Mouse (Mus musculus) CH12.LX (cell line): ENCODE results near the gene Gm45194. TPM values are rescaled to one million over a fixed set of nuclear protein-coding genes. Genes with fewer than 3 reads are reported as not detected.
A peak's percentile ranks its signal among the peaks of the same experiment; 100 is the strongest.

Source experiments
- DNase-seq: peaks from one replicate; pipeline ENCODE4 v3.0.0-alpha.2; 2013; ENCODE audit errors: extremely low read depth
- H3K27ac ChIP-seq: 2 replicates; pipeline ENCODE4 v1.5.1; 2012; ENCODE audit warnings: low read depth, mild to moderate bottlenecking, control low read depth, moderate library complexity; ENCODE audit not compliant: insufficient read depth
- H3K27me3 ChIP-seq: replicated peaks from 2 replicates; pipeline ENCODE3; 2012; ENCODE audit warnings: inconsistent platforms
- H3K36me3 ChIP-seq, 2 experiments: replicated peaks in 1 of 2; 2 replicates each; pipeline versions ENCODE3 to v1.6.1; 2012; ENCODE audit warnings: inconsistent platforms in 1 of 2, low read length in 1 of 2, mild to moderate bottlenecking in 1 of 2, mixed read lengths in 1 of 2, moderate library complexity in 1 of 2; ENCODE audit not compliant: control insufficient read depth in 1 of 2, insufficient read depth in 1 of 2
- H3K4me1 ChIP-seq, 2 experiments: 2 replicates each; pipeline ENCODE4 v1.6.1; 2012; ENCODE audit warnings: inconsistent platforms in 1 of 2, moderate library complexity in 1 of 2; ENCODE audit not compliant: insufficient read depth in 2 of 2, control insufficient read depth in 1 of 2
- H3K4me2 ChIP-seq: 2 replicates; pipeline ENCODE4 v1.6.1; 2012; ENCODE audit warnings: low read depth, mild to moderate bottlenecking, control low read depth; ENCODE audit not compliant: poor library complexity, insufficient read depth, severe bottlenecking
- H3K4me3 ChIP-seq, 3 experiments: fragments of 150-350 bp in 1 of 3; sonication (generic) in 1 of 3; replicated peaks in 1 of 3; 2 replicates each; pipeline versions ENCODE3 to v1.5.1; 2011 to 2012; ENCODE audit warnings: low read depth in 2 of 3, low read length in 2 of 3, mild to moderate bottlenecking in 2 of 3, moderate library complexity in 2 of 3, control low read depth in 1 of 3, improper control_type of control experiment in 1 of 3, inconsistent platforms in 1 of 3, mixed read lengths in 1 of 3; ENCODE audit not compliant: poor library complexity in 1 of 3
- H3K79me2 ChIP-seq: replicated peaks from 2 replicates; pipeline ENCODE4 v1.6.1; 2012; ENCODE audit warnings: mild to moderate bottlenecking, moderate library complexity; ENCODE audit not compliant: control insufficient read depth, poor library complexity, insufficient read depth, severe bottlenecking; ENCODE audit errors: extremely low read depth
- H3K9ac ChIP-seq: 2 replicates; pipeline ENCODE4 v1.6.1; 2012; ENCODE audit warnings: low read depth, mild to moderate bottlenecking, control low read depth, moderate library complexity; ENCODE audit not compliant: insufficient read depth
- H3K9me3 ChIP-seq: replicated peaks from 2 replicates; pipeline ENCODE3; 2012; ENCODE audit warnings: low read length, inconsistent platforms, mixed read lengths
- BHLHE40 ChIP-seq: IDR thresholded peaks from 2 replicates; pipeline ENCODE4 v1.6.1; 2011; ENCODE audit warnings: mild to moderate bottlenecking, low read depth, low read length, improper control_type of control experiment
- CHD2 ChIP-seq: IDR thresholded peaks from 2 replicates; pipeline ENCODE4 v1.6.1; 2011; ENCODE audit warnings: low read length, improper control_type of control experiment
- CTCF ChIP-seq, 2 experiments: IDR thresholded peaks in 1 of 2; conservative IDR thresholded peaks in 1 of 2; 2 replicates each; pipeline ENCODE4 v1.5.1; 2011 to 2012; ENCODE audit warnings: low read depth in 2 of 2, low read length in 2 of 2, improper control_type of control experiment in 1 of 2, inconsistent platforms in 1 of 2, mild to moderate bottlenecking in 1 of 2, moderate library complexity in 1 of 2
- EP300 ChIP-seq: IDR thresholded peaks from 2 replicates; pipeline ENCODE4 v1.6.1; 2011; ENCODE audit warnings: low read length, improper control_type of control experiment
- ETS1 ChIP-seq: conservative IDR thresholded peaks from 2 replicates; pipeline ENCODE4 v1.6.1; 2012; ENCODE audit warnings: low read depth, mild to moderate bottlenecking, inconsistent platforms, low read length, improper control_type of control experiment, moderate library complexity
- HCFC1 ChIP-seq: IDR thresholded peaks from 2 replicates; pipeline ENCODE4 v1.6.1; 2012; ENCODE audit warnings: low read depth, mild to moderate bottlenecking, inconsistent platforms, low read length, improper control_type of control experiment
- IRF4 ChIP-seq: IDR thresholded peaks from 2 replicates; pipeline ENCODE4 v1.6.1; 2014; ENCODE audit warnings: low read depth, mild to moderate bottlenecking, inconsistent platforms, low read length, improper control_type of control experiment
- MAX ChIP-seq: IDR thresholded peaks from 2 replicates; pipeline ENCODE4 v1.6.1; 2011; ENCODE audit warnings: low read length, improper control_type of control experiment
- MAZ ChIP-seq: IDR thresholded peaks from 2 replicates; pipeline ENCODE4 v1.6.1; 2012; ENCODE audit warnings: low read depth, mild to moderate bottlenecking, inconsistent platforms, low read length, improper control_type of control experiment, moderate library complexity
- MYC ChIP-seq: IDR thresholded peaks from 2 replicates; pipeline ENCODE4 v1.6.1; 2011; ENCODE audit warnings: low read depth, mild to moderate bottlenecking, improper control_type of control experiment, low read length
- NELFE ChIP-seq: IDR thresholded peaks from 2 replicates; pipeline ENCODE4 v1.6.1; 2011; ENCODE audit warnings: low read depth, low read length, improper control_type of control experiment
- PAX5 ChIP-seq: IDR thresholded peaks from 2 replicates; pipeline ENCODE4 v1.6.1; 2012; ENCODE audit warnings: low read length, inconsistent platforms, mixed read lengths
- RAD21 ChIP-seq: IDR thresholded peaks from 2 replicates; pipeline ENCODE4 v1.6.1; 2011; ENCODE audit warnings: low read depth, mild to moderate bottlenecking, low read length, improper control_type of control experiment, moderate library complexity
- RCOR1 ChIP-seq: conservative IDR thresholded peaks from 2 replicates; pipeline ENCODE4 v1.6.1; 2012; ENCODE audit warnings: low read depth, mild to moderate bottlenecking, inconsistent platforms, low read length, improper control_type of control experiment
- USF1 ChIP-seq: IDR thresholded peaks from 2 replicates; pipeline ENCODE4 v1.6.1; 2014; ENCODE audit warnings: low read depth, mild to moderate bottlenecking, inconsistent platforms, low read length, improper control_type of control experiment
- ZKSCAN1 ChIP-seq: IDR thresholded peaks from 2 replicates; pipeline ENCODE4 v1.6.1; 2012; ENCODE audit warnings: low read depth, inconsistent platforms, low read length, improper control_type of control experiment, borderline replicate concordance
- ZMIZ1 ChIP-seq: IDR thresholded peaks from 2 replicates; pipeline ENCODE4 v1.6.1; 2012; ENCODE audit warnings: low read depth, mild to moderate bottlenecking, inconsistent platforms, low read length, improper control_type of control experiment
- ZNF384 ChIP-seq: IDR thresholded peaks from 2 replicates; pipeline ENCODE4 v1.6.1; 2012; ENCODE audit warnings: low read depth, low read length, improper control_type of control experiment, inconsistent platforms
- dilution Hi-C: fragments of 300-500 bp; cut with MboI; formaldehyde crosslinking; loops from 2 replicates; pipeline ENCODE4 v1.14.3; 2020; ENCODE audit warnings: low sequenced_read_pairs; ENCODE audit not compliant: extremely low pct_unique_long_range_greater_than_20kb, extremely low pct_ligation_motif_present
- in situ Hi-C: fragments of 300-500 bp; cut with MboI; formaldehyde crosslinking; loops from 3 replicates; pipeline ENCODE4 v1.14.3; 2019; ENCODE audit warnings: low sequenced_read_pairs, low pct_ligation_motif_present, low pct_unique_long_range_greater_than_20kb, mixed read lengths
- polyA plus RNA-seq: library from polyadenylated mRNA; unstranded; fragments of >175 nt; gene quantifications from 2 replicates; pipeline ENCODE4 v1.2.1, GENCODE M21; 2012; ENCODE audit warnings: low read depth; ENCODE audit not compliant: insufficient read length
- total RNA-seq, 2 experiments: library from RNA; depleted of rRNA; stranded (reverse); fragments of 300-350 nt in 1 of 2; fragments of >200 nt in 1 of 2; gene quantifications; 2 replicates each; pipeline ENCODE4 v1.2.3; 2012 to 2014

Gm45194 gene
- total and polyA plus RNA-seq, 3 experiments = not detected

- H3K27ac ChIP-seq = no peak overlapping the region
- no peak for TF ChIP-seq BHLHE40
- no peak for TF ChIP-seq ETS1
- TF ChIP-seq CTCF (conservative IDR thresholded peaks at IDR 0.05 in 1 of 2, IDR thresholded peaks at IDR 0.05 in 1 of 2; ENCODE audit: low read depth in 2 of 2, low read length in 2 of 2) = 0 out of 4 replicates have a peak, but pooled peaks of 1 of the 2 experiments have one; percentile 4
- no peak for TF ChIP-seq PAX5
- no peak for TF ChIP-seq EP300
- TF ChIP-seq USF1 = no peak
- no peak for TF ChIP-seq MAZ
- H3K4me1 ChIP-seq = no peaks in the 10 kb centered on the region
- in situ Hi-C loops = no loop called here
- no peaks in the 10 kb centered on the region for H3K36me3 ChIP-seq
- no peak overlapping the region for H3K9ac ChIP-seq
- H3K27me3 ChIP-seq = no peaks in the 10 kb centered on the region
- no peaks in the 10 kb centered on the region for H3K79me2 ChIP-seq
- H3K4me3 ChIP-seq = no peak overlapping the region
- H3K9me3 ChIP-seq = peaks cover 3% of the 10 kb centered on the region
- dilution Hi-C loops = no loop called here
- H3K4me2 ChIP-seq = no peak overlapping the region
- DNase-seq = no peak
Measured at GRCm38 (mm10) chrX:111917422-111917821, 26.2 kb downstream of the Gm45194 start.

DNA sequence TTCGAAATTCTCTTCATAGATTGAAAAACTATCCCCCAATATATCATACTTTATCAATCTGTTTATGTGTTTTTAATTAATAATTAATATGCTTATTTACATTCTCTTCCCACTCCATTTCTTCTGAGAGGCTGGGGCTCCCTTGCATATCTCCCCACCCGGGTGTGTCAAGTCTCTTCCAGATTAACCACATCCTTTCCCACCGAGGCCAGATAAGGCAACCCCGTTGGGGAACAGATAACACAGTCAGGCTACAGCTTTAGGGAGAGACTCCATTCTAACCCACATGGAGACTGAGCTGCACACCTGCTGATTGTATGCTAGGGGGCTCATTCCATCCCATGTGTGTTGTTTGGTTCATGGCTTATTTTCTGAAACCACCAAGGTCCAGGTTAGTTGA, 69.7 kb downstream of the Gm45194 start:
- Histone ChIP-seq H3K4me2 (no peak overlapping the region), H3K4me3 (no peak overlapping the region), H3K27me3 (no peaks in the 10 kb centered on the region), H3K4me1 (no peaks in the 10 kb centered on the region), H3K9ac (no peak overlapping the region), H3K79me2 (no peaks in the 10 kb centered on the region), H3K27ac (no peak overlapping the region), H3K36me3 (no peaks in the 10 kb centered on the region), H3K9me3 (no peaks in the 10 kb centered on the region)
- in situ Hi-C loops = no loop called here
- TF ChIP-seq ZNF384 = no peak
- no peak for TF ChIP-seq ETS1
- no peak for TF ChIP-seq ZKSCAN1
- TF ChIP-seq MYC = no peak
- no peak for TF ChIP-seq ZMIZ1
- DNase-seq = no peak
- dilution Hi-C loops = no loop called here

GRCm38 (mm10) chrX:111999661-112000060, 108.5 kb downstream of the Gm45194 start:
- TF ChIP-seq CTCF (conservative IDR thresholded peaks at IDR 0.05 in 1 of 2, IDR thresholded peaks at IDR 0.05 in 1 of 2; ENCODE audit: low read depth in 2 of 2, low read length in 2 of 2) (no peak), PAX5 (no peak), HCFC1 (no peak), MAX (no peak), CHD2 (no peak), IRF4 (no peak), RCOR1 (no peak), MAZ (no peak), NELFE (no peak), RAD21 (no peak)
- TF ChIP-seq, all 38 proteins: peak for 0
- no peaks in the 10 kb centered on the region for H3K4me1 ChIP-seq
- no peaks in the 10 kb centered on the region for H3K27me3 ChIP-seq
- no peaks in the 10 kb centered on the region for H3K36me3 ChIP-seq
- in situ Hi-C loops (no loop called here), dilution Hi-C loops (no loop called here)
- no peaks in the 10 kb centered on the region for H3K9me3 ChIP-seq
- H3K4me2 ChIP-seq = no peak overlapping the region
- no peak for DNase-seq
- no peak overlapping the region for H3K27ac ChIP-seq
- H3K9ac ChIP-seq = no peak overlapping the region
- H3K79me2 ChIP-seq = no peaks in the 10 kb centered on the region
- no peak overlapping the region for H3K4me3 ChIP-seq
